Mouse (Mus musculus) megakaryocyte, embryonic 14.5 days (primary cell): Measurements from ENCODE around the gene Dtx2.

Experiments used
- FLI1 ChIP-seq: IDR thresholded peaks from 2 replicates; pipeline ENCODE4 v1.6.1; 2012; ENCODE audit warnings: low read length, inconsistent platforms, mixed read lengths
- GATA1 ChIP-seq: IDR thresholded peaks from 3 replicates; pipeline ENCODE4 v1.6.1; 2012; ENCODE audit warnings: mixed read lengths, low read length, inconsistent platforms, borderline replicate concordance

GRCm38 (mm10) chr5:135946621-135947020 is 48.0 kb upstream of the Dtx2 start:
- TF ChIP-seq GATA1, result no peak
- TF ChIP-seq FLI1, result no peak
